Mouse (Mus musculus) layer of hippocampus, postnatal 10 days (tissue): Measurements from ENCODE around the gene Nup214. TPM values are rescaled to one million over a fixed set of nuclear protein-coding genes. Genes with fewer than 3 reads are reported as not detected.

ENCODE experiments used
- DNase-seq, 2 experiments: peaks; one replicate each; pipeline ENCODE4 v3.0.0; 2021; ENCODE audit warnings: low spot score in 2 of 2
- total RNA-seq, 2 experiments: library from RNA; stranded (reverse); gene quantifications; 2 replicates each; pipeline ENCODE4 v1.2.3; 2021

Gene Nup214
- total RNA-seq, 2 experiments from 2014 or later, result 51.7 to 57.0 TPM

GRCm38 (mm10) chr2:32068811-32069607, 94.8 kb downstream of the Nup214 start:
- DNase-seq, result no peak

GRCm38 (mm10) chr2:32070747-32071146, 96.5 kb downstream of the Nup214 start:
- DNase-seq, result no peak

- peak; percentile 46 to 68 for DNase-seq
Observed at GRCm38 (mm10) chr2:32074404-32074803, 100.2 kb downstream of the Nup214 start.

GRCm38 (mm10) chr2:32075368-32075767, 101.1 kb downstream of the Nup214 start:
- no peak for DNase-seq

- no peak for DNase-seq
Observed at GRCm38 (mm10) chr2:32077744-32078143, 103.5 kb downstream of the Nup214 start.

- no peak for DNase-seq
Observed at GRCm38 (mm10) chr2:32078522-32078921, 104.3 kb downstream of the Nup214 start.

- DNase-seq, result no peak
Observed at GRCm38 (mm10) chr2:32079191-32079725, 105.0 kb downstream of the Nup214 start.

- DNase-seq, result no peak
Observed at GRCm38 (mm10) chr2:32080681-32081080, 106.4 kb downstream of the Nup214 start.

GRCm38 (mm10) chr2:32081296-32081929, 107.2 kb downstream of the Nup214 start:
- DNase-seq, result no peak

GRCm38 (mm10) chr2:32082229-32082628, 108.0 kb downstream of the Nup214 start:
- no peak for DNase-seq

GRCm38 (mm10) chr2:32083159-32084011, 109.1 kb downstream of the Nup214 start:
- DNase-seq, result peak in 1 of 2 experiments; percentile 44

- no peak for DNase-seq
Observed at GRCm38 (mm10) chr2:32084111-32084871, 110.1 kb downstream of the Nup214 start, which contains the start of gene Fam78a. TSS of gene Fam78a (minus strand) at chr2:32084857.

GRCm38 (mm10) chr2:32084872-32085199, 110.6 kb downstream of the Nup214 start:
- no peak for DNase-seq

- no peak for DNase-seq
Observed at GRCm38 (mm10) chr2:32085231-32085630, 111.0 kb downstream of the Nup214 start.

- DNase-seq, result no peak
Observed at GRCm38 (mm10) chr2:32087606-32088005, 113.4 kb downstream of the Nup214 start.

GRCm38 (mm10) chr2:32088372-32088981, 114.2 kb downstream of the Nup214 start:
- DNase-seq, result peak; percentile 28 to 46

- DNase-seq, result no peak
Observed at GRCm38 (mm10) chr2:32089606-32090005, 115.4 kb downstream of the Nup214 start.

GRCm38 (mm10) chr2:32090145-32090544, 115.9 kb downstream of the Nup214 start:
- DNase-seq, result no peak

- no peak for DNase-seq
Observed at GRCm38 (mm10) chr2:32091956-32092355, 117.7 kb downstream of the Nup214 start.

- DNase-seq, result no peak
Observed at GRCm38 (mm10) chr2:32094001-32094707, 119.9 kb downstream of the Nup214 start.
